Mouse (Mus musculus) hindbrain, postnatal 0 days (tissue): ENCODE results near the gene Tnk2. TPM values are rescaled to one million over a fixed set of nuclear protein-coding genes. Genes with fewer than 3 reads are reported as not detected.

Source experiments
- ATAC-seq: fragments of 200-750 bp; cut with Nextera tagmentation; 2 replicates; pipeline ENCODE4 v1.8.0; 2017; ENCODE audit warnings: mild to moderate bottlenecking, moderate TSS enrichment, moderate library complexity
- DNase-seq: peaks from one replicate; pipeline ENCODE4 v3.0.0-alpha.2; 2015; ENCODE audit warnings: low spot score
- H3K27ac ChIP-seq: fragments of 300-500 bp; sonication (generic); 2 replicates; pipeline ENCODE4 v1.5.1; 2014; ENCODE audit warnings: mild to moderate bottlenecking
- H3K27me3 ChIP-seq: fragments of 300-500 bp; sonication (generic); 2 replicates; pipeline ENCODE4 v1.6.1; 2014; ENCODE audit warnings: low read length, mixed read lengths; ENCODE audit not compliant: insufficient read depth
- H3K36me3 ChIP-seq: fragments of 300-500 bp; sonication (generic); 2 replicates; pipeline ENCODE4 v1.6.1; 2014; ENCODE audit warnings: low read length, mixed read lengths; ENCODE audit not compliant: insufficient read depth
- H3K4me1 ChIP-seq: fragments of 300-500 bp; sonication (generic); 2 replicates; pipeline ENCODE4 v1.6.1; 2014; ENCODE audit warnings: antibody characterized with exemption, low read length, mixed read lengths; ENCODE audit not compliant: insufficient read depth
- H3K4me2 ChIP-seq: fragments of 300-500 bp; sonication (generic); 2 replicates; pipeline ENCODE4 v1.6.1; 2014; ENCODE audit warnings: low read depth, mild to moderate bottlenecking, low read length, moderate library complexity, mixed read lengths
- H3K4me3 ChIP-seq: fragments of 300-500 bp; sonication (generic); 2 replicates; pipeline ENCODE4 v1.5.1; 2014; ENCODE audit warnings: low read length
- H3K9ac ChIP-seq: fragments of 300-500 bp; sonication (generic); replicated peaks from 2 replicates; pipeline ENCODE4 v1.6.1; 2014; ENCODE audit warnings: mild to moderate bottlenecking, low read length, moderate library complexity, mixed read lengths
- H3K9me3 ChIP-seq: fragments of 300-500 bp; sonication (generic); 2 replicates; pipeline ENCODE4 v1.6.1; 2016; ENCODE audit warnings: low read length, mixed read lengths
- CTCF ChIP-seq: IDR thresholded peaks from 2 replicates; pipeline ENCODE4 v1.5.1; 2016; ENCODE audit warnings: antibody characterized with exemption, control low read depth, low read depth
- WGBS: fragments of 180-500 bp; shearing (Covaris S2); extraction: QIAGEN DNeasy Blood & Tissue Kit; methylation state at CpG from one replicate; pipeline ENCODE4 v1.1.7; 2014; 5-methylcytosine and 5-hydroxymethylcytosine counted together
- polyA plus RNA-seq: library from polyadenylated mRNA; unstranded; fragments of >200 nt; fragmentation: Nextera tagmentation; extraction: Ambion mirVana; gene quantifications from 2 replicates; pipeline ENCODE4 v1.2.1, GENCODE M21; 2015
- total RNA-seq: library from RNA; depleted of rRNA; stranded (reverse); fragments of >200 nt; gene quantifications from 2 replicates; pipeline ENCODE4 v1.2.3, GENCODE M21; 2014

The Tnk2 gene
- total and polyA plus RNA-seq, 2 experiments from 2014 or later = 18.6 to 90.5 TPM

- no peak overlapping the region for H3K4me3 ChIP-seq
Measured at GRCm38 (mm10) chr16:32668472-32668871, 24.8 kb downstream of the Tnk2 start.

DNA sequence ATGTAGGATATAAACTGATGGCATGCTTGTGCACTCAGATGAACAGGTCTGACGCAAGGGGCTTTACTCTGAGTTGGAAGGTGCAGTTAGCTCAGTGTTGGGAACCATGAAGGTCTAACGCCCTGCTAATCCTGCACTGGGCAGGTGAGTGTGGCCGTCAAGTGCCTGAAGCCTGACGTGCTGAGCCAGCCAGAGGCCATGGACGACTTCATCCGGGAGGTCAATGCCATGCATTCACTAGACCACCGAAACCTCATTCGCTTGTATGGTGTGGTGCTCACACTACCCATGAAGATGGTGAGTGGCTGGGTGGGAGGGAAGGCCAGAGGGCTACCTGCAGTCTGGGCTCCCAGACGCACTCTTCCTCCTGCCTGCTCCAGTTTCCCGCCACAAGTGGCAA lies 25.6 kb downstream of the Tnk2 start:
- DNase-seq = no peak
- H3K4me1 ChIP-seq = peaks cover 14% of the 10 kb centered on the region
- no peak overlapping the region for H3K4me2 ChIP-seq
- H3K27ac ChIP-seq = no peak overlapping the region
- peaks cover 43% of the 10 kb centered on the region for H3K36me3 ChIP-seq
- ATAC-seq = no peak
- H3K27me3 ChIP-seq = no peaks in the 10 kb centered on the region
- no peak for TF ChIP-seq CTCF
- H3K9me3 ChIP-seq = no peaks in the 10 kb centered on the region
- H3K4me3 ChIP-seq = no peak overlapping the region
- H3K9ac ChIP-seq = no peak overlapping the region
- 90% methylated on average over 10 of the region's 10 CpGs for WGBS

More at GRCm38 (mm10) chr16:32668472-32668871, 24.8 kb downstream of the Tnk2 start:
- 67% methylated on average over 4 of the region's 4 CpGs for WGBS
- Histone ChIP-seq H3K4me2 (no peak overlapping the region), H3K36me3 (peaks cover 35% of the 10 kb centered on the region), H3K27me3 (no peaks in the 10 kb centered on the region), H3K9me3 (no peaks in the 10 kb centered on the region), H3K27ac (no peak overlapping the region), H3K4me1 (peaks cover 19% of the 10 kb centered on the region), H3K9ac (no peak overlapping the region)
- DNase-seq (no peak), ATAC-seq (no peak)
- TF ChIP-seq CTCF = peak; percentile 45

GRCm38 (mm10) chr16:32670354-32671124 lies 26.9 kb downstream of the Tnk2 start:
- H3K36me3 ChIP-seq = peaks cover 54% of the 10 kb centered on the region
- 90% methylated on average over 10 of the region's 10 CpGs for whole genome bisulfite sequencing
- peaks cover 11% of the 10 kb centered on the region for H3K4me1 ChIP-seq
- H3K4me2 ChIP-seq = no peak overlapping the region
- no peak overlapping the region for H3K4me3 ChIP-seq
- no peak overlapping the region for H3K27ac ChIP-seq
- TF ChIP-seq CTCF = no peak
- ATAC-seq (no peak), DNase-seq (no peak)
- H3K27me3 ChIP-seq = no peaks in the 10 kb centered on the region
- H3K9me3 ChIP-seq = no peaks in the 10 kb centered on the region
- no peak overlapping the region for H3K9ac ChIP-seq

DNA sequence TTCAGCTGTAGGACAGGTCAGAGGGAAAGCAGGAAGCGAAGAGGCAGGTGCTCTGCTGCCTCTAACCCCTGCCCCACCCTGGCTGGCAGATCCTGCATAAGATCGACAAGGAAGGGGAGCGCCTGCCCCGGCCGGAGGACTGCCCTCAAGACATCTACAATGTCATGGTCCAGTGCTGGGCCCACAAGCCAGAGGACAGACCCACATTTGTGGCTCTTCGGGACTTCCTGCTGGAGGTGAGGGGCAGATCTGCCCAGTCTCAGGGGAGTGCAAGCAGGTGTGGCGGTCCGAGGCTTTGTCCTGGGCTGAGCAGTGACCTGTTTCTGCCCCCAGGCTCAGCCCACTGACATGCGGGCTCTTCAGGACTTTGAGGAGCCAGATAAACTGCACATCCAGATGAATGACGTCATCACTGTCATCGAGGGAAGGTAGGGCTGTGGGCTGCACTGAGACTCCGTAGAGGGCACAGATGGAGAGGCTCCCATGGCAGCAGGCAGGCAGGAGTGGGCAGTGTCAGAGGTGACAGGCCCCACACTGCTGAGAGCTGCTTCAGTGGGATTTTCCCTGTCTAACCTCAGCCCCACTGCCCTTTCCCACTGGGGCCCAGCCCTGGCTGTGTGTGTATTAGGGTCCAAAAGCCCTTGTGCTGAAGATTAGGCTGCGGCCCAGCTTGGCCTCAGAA lies 27.7 kb downstream of the Tnk2 start:
- Histone ChIP-seq H3K4me2 (no peak overlapping the region), H3K27ac (no peak overlapping the region), H3K36me3 (peaks cover 62% of the 10 kb centered on the region)

GRCm38 (mm10) chr16:32672250-32672649 lies 28.6 kb downstream of the Tnk2 start:
- Histone ChIP-seq H3K27me3 (no peaks in the 10 kb centered on the region), H3K4me2 (no peak overlapping the region), H3K4me3 (no peak overlapping the region), H3K36me3 (peaks cover 63% of the 10 kb centered on the region), H3K9ac (no peak overlapping the region), H3K4me1 (peaks cover 6% of the 10 kb centered on the region), H3K27ac (no peak overlapping the region), H3K9me3 (no peaks in the 10 kb centered on the region)
- no peak for ATAC-seq
- no peak for TF ChIP-seq CTCF
- no peak for DNase-seq
- 89% methylated on average over 7 of the region's 7 CpGs for WGBS

More for the DNA sequence above, 27.7 kb downstream of the Tnk2 start:
- DNase-seq (no peak), ATAC-seq (no peak)
- Histone ChIP-seq H3K4me1 (peaks cover 10% of the 10 kb centered on the region), H3K27me3 (no peaks in the 10 kb centered on the region), H3K9me3 (no peaks in the 10 kb centered on the region), H3K9ac (no peak overlapping the region), H3K4me3 (no peak overlapping the region)
- 87% methylated on average over 13 of the region's 13 CpGs for WGBS
- TF ChIP-seq CTCF = no peak

GRCm38 (mm10) chr16:32672861-32673560 lies 29.3 kb downstream of the Tnk2 start:
- WGBS = 81% methylated on average over 13 of the region's 13 CpGs
- Histone ChIP-seq H3K36me3 (peaks cover 65% of the 10 kb centered on the region), H3K27me3 (no peaks in the 10 kb centered on the region), H3K9me3 (no peaks in the 10 kb centered on the region), H3K9ac (no peak overlapping the region), H3K4me2 (no peak overlapping the region), H3K27ac (no peak overlapping the region), H3K4me1 (no peaks in the 10 kb centered on the region), H3K4me3 (no peak overlapping the region)
- no peak for TF ChIP-seq CTCF
- ATAC-seq = no peak
- DNase-seq = no peak
